ENCODE assay signal across 24 mouse cellular contexts in genomic region chr11:52832311-52832675, GRCm38 (mm10).
"Had no signal": no experiment of that assay in that cellular context is flagged by ENCODE, and none has a peak within 500 bp of the region (broad histone marks: within the 10 kb centered on the region; RNA-seq: fewer than 3 reads in every experiment).

No protein-coding gene starts in this region.

- H3K27ac ChIP-seq: heart, embryonic 10.5 days; hindbrain, embryonic 14.5 days; kidney, embryonic 15.5 days; kidney, postnatal 0 days; left cerebral cortex, adult 2 months; limb, embryonic 10.5 days; limb, embryonic 12.5 days; liver, embryonic 13.5 days; liver, embryonic 15.5 days had no signal

- H3K9ac ChIP-seq: heart, embryonic 12.5 days; hindbrain, embryonic 14.5 days; kidney, embryonic 15.5 days; limb, embryonic 12.5 days; liver, embryonic 13.5 days; liver, embryonic 15.5 days had no signal

- H3K4me3 ChIP-seq: heart, embryonic 10.5 days; heart, embryonic 12.5 days; kidney, embryonic 15.5 days; left cerebral cortex, adult 2 months; limb, embryonic 10.5 days; limb, embryonic 12.5 days; liver, embryonic 13.5 days; liver, embryonic 15.5 days had no signal

- DNase-seq: gastrocnemius, postnatal 14 days; gastrocnemius, postnatal 36 days; heart, adult 18-20 months; heart, postnatal 10 days; heart, postnatal 36 days; kidney, adult 11 months; kidney, adult 2 months; kidney, adult 9 months; kidney, postnatal 14 days; kidney, postnatal 36 days; liver; liver, embryonic 13.5 days had no signal

- H3K27me3 ChIP-seq: heart, embryonic 12.5 days; kidney, embryonic 15.5 days; liver, embryonic 13.5 days; liver, embryonic 15.5 days had no signal

- H3K4me2 ChIP-seq: heart, embryonic 12.5 days; hindbrain, embryonic 14.5 days; kidney, embryonic 15.5 days; limb, embryonic 12.5 days; liver, embryonic 11.5 days; liver, embryonic 13.5 days; liver, embryonic 15.5 days had no signal

- H3K9me3 ChIP-seq: heart, embryonic 10.5 days; heart, embryonic 12.5 days; kidney, embryonic 15.5 days; limb, embryonic 10.5 days; limb, embryonic 12.5 days; liver, embryonic 13.5 days; liver, embryonic 15.5 days had no signal

- ATAC-seq: hindbrain, embryonic 16.5 days; intestine, embryonic 16.5 days had no signal

- H3K4me1 ChIP-seq: heart, embryonic 10.5 days; heart, embryonic 12.5 days; kidney, embryonic 15.5 days; liver, embryonic 13.5 days; liver, embryonic 15.5 days had no signal

- H3K36me3 ChIP-seq: heart, embryonic 10.5 days; heart, embryonic 12.5 days; kidney, embryonic 15.5 days; limb, embryonic 10.5 days; limb, embryonic 12.5 days; liver, embryonic 13.5 days; liver, embryonic 15.5 days had no signal
